ENCODE assay signal across 23 mouse cellular contexts in genomic region chr13:24480824-24481223, GRCm38 (mm10).
"Had no signal": no experiment of that assay in that cellular context is flagged by ENCODE, and none has a peak within 500 bp of the region (broad histone marks: within the 10 kb centered on the region; RNA-seq: fewer than 3 reads in every experiment).

No protein-coding gene starts in this region.

- H3K27me3 ChIP-seq: forebrain, embryonic 15.5 days; hindbrain, embryonic 13.5 days; hindbrain, embryonic 15.5 days; kidney, embryonic 15.5 days; limb, embryonic 13.5 days; limb, embryonic 15.5 days; liver, embryonic 12.5 days had no signal

- H3K36me3 ChIP-seq: forebrain, embryonic 15.5 days; hindbrain, embryonic 13.5 days; hindbrain, embryonic 15.5 days; kidney, embryonic 15.5 days; limb, embryonic 13.5 days; limb, embryonic 15.5 days; liver, embryonic 12.5 days had no signal

- ATAC-seq: intestine, embryonic 16.5 days; liver, embryonic 12.5 days had no signal

- H3K4me2 ChIP-seq: forebrain, embryonic 15.5 days; hindbrain, embryonic 13.5 days; hindbrain, embryonic 15.5 days; kidney, embryonic 15.5 days; limb, embryonic 13.5 days; limb, embryonic 15.5 days; liver, embryonic 12.5 days had no signal

- H3K27ac ChIP-seq: forebrain, embryonic 15.5 days; hindbrain, embryonic 13.5 days; hindbrain, embryonic 15.5 days; hindbrain, postnatal 0 days; kidney, embryonic 15.5 days; kidney, postnatal 0 days; limb, embryonic 13.5 days; limb, embryonic 15.5 days; liver, embryonic 12.5 days; liver, embryonic 14.5 days had no signal

- H3K4me3 ChIP-seq: forebrain, embryonic 15.5 days; hindbrain, embryonic 13.5 days; hindbrain, embryonic 15.5 days; kidney, embryonic 15.5 days; limb, embryonic 13.5 days; limb, embryonic 15.5 days; liver, embryonic 12.5 days had no signal

- H3K4me1 ChIP-seq: forebrain, embryonic 15.5 days; hindbrain, embryonic 13.5 days; limb, embryonic 13.5 days; limb, embryonic 15.5 days had no signal

- H3K9ac ChIP-seq: forebrain, embryonic 15.5 days; forebrain, postnatal 0 days; hindbrain, embryonic 13.5 days; hindbrain, embryonic 15.5 days; kidney, embryonic 15.5 days; limb, embryonic 13.5 days; limb, embryonic 15.5 days; liver, embryonic 12.5 days; liver, embryonic 14.5 days had no signal

- DNase-seq: forebrain, postnatal 0 days; gastrocnemius, postnatal 14 days; gastrocnemius, postnatal 36 days; kidney, adult 11 months; kidney, adult 2 months; kidney, adult 9 months; kidney, postnatal 14 days; kidney, postnatal 36 days; layer of hippocampus, adult 9-11 months; layer of hippocampus, postnatal 36 days; left cerebral cortex, postnatal 4 days; lung, adult 18-20 months had no signal

- H3K9me3 ChIP-seq: forebrain, embryonic 15.5 days; hindbrain, embryonic 13.5 days; hindbrain, embryonic 15.5 days; kidney, embryonic 15.5 days; limb, embryonic 13.5 days; limb, embryonic 15.5 days; liver, embryonic 12.5 days had no signal
